Mouse (Mus musculus) limb, embryonic 11.5 days (tissue): ENCODE data around the gene Nacc1. TPM values are rescaled to one million over a fixed set of nuclear protein-coding genes. Genes with fewer than 3 reads are reported as not detected.

Source experiments
- ATAC-seq: fragments of 200-750 bp; cut with Nextera tagmentation; 2 replicates; pipeline ENCODE4 v1.8.0; 2017; ENCODE audit warnings: low read depth; ENCODE audit not compliant: insufficient number of reproducible peaks, low FRiP score, low TSS enrichment
- DNase-seq: peaks from one replicate; pipeline ENCODE4 v3.0.0-alpha.2; 2015; ENCODE audit warnings: low spot score
- H3K27ac ChIP-seq: fragments of 300-500 bp; sonication (generic); replicated peaks from 2 replicates; pipeline ENCODE4 v1.5.1; 2014; ENCODE audit warnings: low read depth, mild to moderate bottlenecking, low read length
- H3K27me3 ChIP-seq: fragments of 300-500 bp; sonication (generic); 2 replicates; pipeline ENCODE4 v1.6.1; 2014; ENCODE audit warnings: mild to moderate bottlenecking, low read length, mixed read lengths; ENCODE audit not compliant: control insufficient read depth, insufficient read depth
- H3K36me3 ChIP-seq: fragments of 300-500 bp; sonication (generic); 2 replicates; pipeline ENCODE4 v1.6.1; 2014; ENCODE audit warnings: mild to moderate bottlenecking, low read length, moderate library complexity, mixed read lengths; ENCODE audit not compliant: control insufficient read depth, insufficient read depth
- H3K4me1 ChIP-seq: fragments of 300-500 bp; sonication (generic); 2 replicates; pipeline ENCODE4 v1.6.1; 2014; ENCODE audit warnings: low read length, mixed read lengths; ENCODE audit not compliant: control insufficient read depth, insufficient read depth
- H3K4me2 ChIP-seq: fragments of 300-500 bp; sonication (generic); 2 replicates; pipeline ENCODE4 v1.6.1; 2014; ENCODE audit warnings: low read depth, mild to moderate bottlenecking, moderate library complexity; ENCODE audit not compliant: severe bottlenecking
- H3K4me3 ChIP-seq: fragments of 300-500 bp; sonication (generic); 2 replicates; pipeline ENCODE4 v1.5.1; 2014; ENCODE audit warnings: low read depth, low read length
- H3K9ac ChIP-seq: fragments of 300-500 bp; sonication (generic); 2 replicates; pipeline ENCODE4 v1.6.1; 2014; ENCODE audit warnings: mild to moderate bottlenecking, low read length
- H3K9me3 ChIP-seq: fragments of 300-500 bp; sonication (generic); 2 replicates; pipeline ENCODE4 v1.6.1; 2016; ENCODE audit warnings: low read length; ENCODE audit not compliant: control insufficient read depth
- WGBS: fragments of 180-500 bp; shearing (Covaris S2); extraction: QIAGEN DNeasy Blood & Tissue Kit; methylation state at CpG from one replicate; pipeline ENCODE4 v1.1.7; 2014; 5-methylcytosine and 5-hydroxymethylcytosine counted together
- polyA plus RNA-seq: library from polyadenylated mRNA; unstranded; fragments of >200 nt; fragmentation: Nextera tagmentation; extraction: Ambion mirVana; gene quantifications from 2 replicates; pipeline ENCODE4 v1.2.1, GENCODE M21; 2014

The Nacc1 gene
- polyA plus RNA-seq, 1 experiment from 2014 or later: 26.7 TPM

DNA sequence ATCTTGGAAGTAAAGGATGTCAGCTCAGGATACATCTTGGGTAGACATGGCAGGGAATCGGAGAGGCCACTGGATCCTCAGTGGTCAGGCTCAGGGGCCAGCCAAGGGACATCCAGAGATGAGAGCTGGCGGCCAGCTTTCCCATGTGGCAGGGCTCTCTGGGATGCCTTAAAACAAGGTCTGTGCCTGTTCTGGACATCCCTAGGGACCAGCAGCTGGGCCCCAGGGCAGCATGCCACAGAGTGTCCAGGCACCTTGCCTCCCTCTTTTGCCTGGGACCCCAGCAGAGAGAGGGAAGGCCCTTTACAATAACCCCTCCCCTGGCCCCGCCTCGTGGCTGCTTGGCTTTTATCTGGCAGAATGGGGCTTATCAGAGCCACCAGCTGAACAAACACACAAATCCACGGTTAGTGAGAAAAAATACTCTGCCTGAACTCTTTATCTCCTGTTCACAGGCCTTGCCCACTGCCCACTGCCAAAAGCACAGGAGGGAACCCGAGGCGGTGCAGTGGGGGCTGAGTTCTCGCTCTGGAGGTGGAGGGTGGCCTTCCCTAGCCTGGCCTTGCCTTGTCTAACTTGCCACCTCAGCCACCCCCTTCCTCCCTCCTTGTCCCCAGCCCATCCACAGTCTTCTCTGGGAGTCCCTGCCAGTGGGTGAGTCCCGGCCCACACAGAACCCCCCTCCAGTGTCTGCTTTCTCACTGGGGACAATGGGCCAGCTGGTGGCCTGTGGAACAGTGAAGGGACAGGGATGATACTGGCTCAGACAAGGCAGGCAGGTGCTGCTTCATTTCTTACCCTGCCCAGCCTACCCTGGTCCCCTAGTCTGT, 43.1 kb upstream of the Nacc1 start:
- Histone ChIP-seq H3K9ac (no peak overlapping the region), H3K9me3 (no peaks in the 10 kb centered on the region), H3K36me3 (0 out of 2 replicates have a peak, but pooled peaks cover 4% of the 10 kb centered on the region), H3K27me3 (peaks cover 5% of the 10 kb centered on the region; the same call in 1 of the 2 replicates), H3K4me3 (no peak overlapping the region), H3K4me2 (no peak overlapping the region; the same call in 1 of the 2 replicates), H3K4me1 (peaks cover 29% of the 10 kb centered on the region), H3K27ac (0 out of 2 replicates have a peak overlapping the region, but pooled peaks have one; percentile 33)
- no peak for DNase-seq
- no peak for ATAC-seq
- WGBS: 48% methylated on average over 9 of the region's 9 CpGs

DNA sequence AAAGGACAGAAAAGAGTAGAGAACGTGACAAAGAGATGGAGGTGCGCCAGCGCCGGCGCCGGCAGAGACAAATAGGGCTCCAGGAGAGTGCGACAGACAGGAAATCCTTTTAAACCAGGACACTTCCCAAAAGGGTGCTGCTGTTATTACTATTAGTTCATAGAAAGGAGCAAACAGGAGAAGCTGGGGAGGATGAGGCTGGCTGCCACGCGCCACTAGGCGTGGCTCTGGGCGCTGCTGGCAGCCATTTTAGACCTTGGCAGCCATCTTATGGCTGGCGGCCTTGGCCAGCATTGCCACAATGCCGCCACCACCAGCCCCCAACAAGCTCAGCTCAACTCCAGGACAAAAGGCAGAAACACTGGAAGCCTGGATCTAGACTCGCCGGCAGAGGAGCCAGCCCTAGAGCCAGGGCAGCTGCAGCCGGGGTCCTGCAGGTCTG, 42.3 kb upstream of the Nacc1 start:
- H3K27me3 ChIP-seq: peaks cover 3% of the 10 kb centered on the region; the same call in 1 of the 2 replicates
- ATAC-seq (no peak), DNase-seq (no peak)
- no peak overlapping the region for H3K9ac ChIP-seq
- H3K4me3 ChIP-seq: no peak overlapping the region
- WGBS: 93% methylated on average over 16 of the region's 16 CpGs
- peaks cover 32% of the 10 kb centered on the region for H3K4me1 ChIP-seq
- H3K9me3 ChIP-seq: no peaks in the 10 kb centered on the region
- no peak overlapping the region for H3K27ac ChIP-seq
- H3K4me2 ChIP-seq: no peak overlapping the region
- H3K36me3 ChIP-seq: 0 out of 2 replicates have a peak, but pooled peaks cover 4% of the 10 kb centered on the region

DNA sequence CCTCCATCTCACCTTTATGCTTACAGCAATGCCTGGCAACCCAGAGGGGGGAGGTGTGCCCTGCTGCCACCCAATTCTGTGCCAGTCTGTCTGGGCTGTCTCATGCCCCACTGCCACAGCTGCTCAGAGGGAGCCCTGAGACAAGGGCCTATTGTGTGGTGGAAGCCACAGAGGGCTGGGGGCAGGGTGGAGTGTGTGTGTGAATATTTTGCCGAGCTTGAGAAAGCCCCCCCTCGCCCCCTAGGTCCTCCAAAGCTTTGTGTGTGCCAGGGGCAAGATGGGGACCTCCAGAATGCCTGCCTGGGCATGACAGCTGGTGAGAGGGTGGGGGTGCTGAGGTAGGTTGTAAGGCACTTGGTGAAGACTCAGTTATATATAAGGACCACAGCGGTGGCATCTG, 40.8 kb upstream of the Nacc1 start:
- H3K27me3 ChIP-seq: no peaks in the 10 kb centered on the region; the same call in 1 of the 2 replicates
- no peak overlapping the region for H3K27ac ChIP-seq
- peaks cover 43% of the 10 kb centered on the region for H3K4me1 ChIP-seq

DNA sequence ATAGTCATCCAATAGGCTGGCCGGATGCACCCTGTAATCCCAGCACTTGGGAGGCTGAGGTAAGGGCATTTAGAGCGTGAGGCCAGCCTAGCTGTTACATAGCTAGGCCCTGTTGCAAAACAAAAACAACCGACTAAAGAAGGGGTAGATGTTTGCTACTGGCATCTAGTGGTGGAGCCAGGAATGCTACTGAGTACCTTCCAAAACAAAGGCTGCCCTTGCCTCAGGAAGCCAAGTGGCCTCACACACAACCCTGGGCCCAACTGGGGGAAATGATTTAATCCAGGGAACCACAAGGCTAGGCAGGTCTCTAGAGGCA, 38.2 kb upstream of the Nacc1 start:
- Histone ChIP-seq H3K27ac (0 out of 2 replicates have a peak overlapping the region, but pooled peaks have one; percentile 99), H3K9me3 (no peaks in the 10 kb centered on the region), H3K9ac (no peak overlapping the region), H3K27me3 (0 out of 2 replicates have a peak, but pooled peaks cover 3% of the 10 kb centered on the region), H3K4me2 (no peak overlapping the region), H3K4me3 (no peak overlapping the region), H3K36me3 (peaks cover 4% of the 10 kb centered on the region; the same call in 1 of the 2 replicates), H3K4me1 (peaks cover 57% of the 10 kb centered on the region)
- WGBS: 25% methylated on average over 3 of the region's 3 CpGs
- ATAC-seq (no peak), DNase-seq (no peak)

More for the DNA sequence above, 40.8 kb upstream of the Nacc1 start:
- no peak for DNase-seq
- 0 out of 2 replicates have a peak, but pooled peaks cover 4% of the 10 kb centered on the region for H3K36me3 ChIP-seq
- ATAC-seq: no peak
- H3K9me3 ChIP-seq: no peaks in the 10 kb centered on the region
- no peak overlapping the region for H3K4me3 ChIP-seq
- no peak overlapping the region for H3K9ac ChIP-seq
- no peak overlapping the region for H3K4me2 ChIP-seq
- WGBS: 79% methylated on average over 3 of the region's 3 CpGs

DNA sequence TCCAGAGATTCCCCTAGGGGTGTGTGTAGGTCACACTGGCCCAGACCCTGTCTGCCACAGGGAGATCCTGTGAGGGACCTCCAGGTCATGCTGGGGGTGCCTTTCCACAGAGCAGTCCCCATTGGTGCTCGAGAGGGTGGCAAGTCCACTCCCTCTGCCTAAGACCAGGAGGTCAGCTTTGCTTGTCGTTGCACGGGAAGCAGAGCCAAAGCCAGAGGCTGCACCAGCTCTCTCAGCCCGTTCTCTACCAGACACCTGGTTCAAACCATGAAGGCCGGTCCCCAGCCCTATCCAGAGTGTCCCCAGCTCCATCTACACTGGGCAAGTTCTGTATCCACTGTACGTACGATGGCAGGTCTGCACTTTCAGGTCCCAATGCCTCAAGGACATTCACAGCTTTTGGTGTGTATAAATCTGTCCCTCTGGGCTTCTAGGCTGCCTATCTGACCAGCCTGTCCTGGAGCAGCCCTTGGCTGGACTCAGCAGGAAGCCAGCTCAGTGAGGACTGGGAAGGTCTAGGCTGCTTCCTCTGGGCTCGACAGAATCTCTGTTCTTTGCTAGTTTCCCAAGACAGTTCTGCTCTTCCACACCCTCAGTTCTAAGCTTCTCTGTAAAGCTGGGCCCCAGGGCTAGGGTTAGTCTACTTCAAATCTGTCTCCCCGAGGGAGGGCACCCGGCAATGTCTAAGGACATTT, 37.7 kb upstream of the Nacc1 start:
- Histone ChIP-seq H3K27me3 (0 out of 2 replicates have a peak, but pooled peaks cover 3% of the 10 kb centered on the region), H3K36me3 (peaks cover 4% of the 10 kb centered on the region; the same call in 1 of the 2 replicates), H3K4me3 (no peak overlapping the region), H3K9ac (peak overlapping the region; percentile 28; the same call in 1 of the 2 replicates), H3K4me2 (no peak overlapping the region), H3K4me1 (peaks cover 58% of the 10 kb centered on the region), H3K27ac (peak overlapping the region; percentile 99; the same call in 1 of the 2 replicates), H3K9me3 (no peaks in the 10 kb centered on the region)
- ATAC-seq: no peak
- 53% methylated on average over 10 of the region's 10 CpGs for WGBS
- DNase-seq: no peak

DNA sequence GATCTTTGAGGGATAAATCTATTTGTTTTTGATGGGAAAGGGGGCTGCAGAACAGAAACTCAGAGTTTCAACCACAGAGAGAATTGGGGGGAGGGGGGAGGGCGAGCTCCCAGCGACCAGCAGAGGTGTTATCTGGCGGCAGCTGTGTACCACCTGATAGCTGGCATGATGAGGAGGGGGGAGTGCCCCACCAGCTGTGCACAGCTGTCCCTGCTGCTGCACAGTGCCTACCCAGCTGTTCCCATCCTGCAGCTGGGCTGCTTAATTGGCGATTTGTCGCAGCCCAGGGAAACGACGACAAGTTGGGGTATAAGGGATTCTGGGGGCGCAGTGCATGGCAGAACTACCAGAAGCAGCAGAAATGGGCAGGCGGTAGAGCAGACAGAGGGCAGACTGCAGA, 37.0 kb upstream of the Nacc1 start:
- WGBS: 38% methylated on average over 9 of the region's 9 CpGs
- 0 out of 2 replicates have a peak, but pooled peaks cover 3% of the 10 kb centered on the region for H3K27me3 ChIP-seq
- DNase-seq: no peak
- no peak for ATAC-seq
- H3K27ac ChIP-seq: peak overlapping the region; percentile 99
- H3K4me2 ChIP-seq: peak overlapping the region; percentile 55
- H3K9me3 ChIP-seq: no peaks in the 10 kb centered on the region
- H3K4me1 ChIP-seq: peaks cover 58% of the 10 kb centered on the region
- H3K9ac ChIP-seq: peak overlapping the region; percentile 22; the same call in 1 of the 2 replicates
- no peak overlapping the region for H3K4me3 ChIP-seq
- peaks cover 4% of the 10 kb centered on the region; the same call in 1 of the 2 replicates for H3K36me3 ChIP-seq

DNA sequence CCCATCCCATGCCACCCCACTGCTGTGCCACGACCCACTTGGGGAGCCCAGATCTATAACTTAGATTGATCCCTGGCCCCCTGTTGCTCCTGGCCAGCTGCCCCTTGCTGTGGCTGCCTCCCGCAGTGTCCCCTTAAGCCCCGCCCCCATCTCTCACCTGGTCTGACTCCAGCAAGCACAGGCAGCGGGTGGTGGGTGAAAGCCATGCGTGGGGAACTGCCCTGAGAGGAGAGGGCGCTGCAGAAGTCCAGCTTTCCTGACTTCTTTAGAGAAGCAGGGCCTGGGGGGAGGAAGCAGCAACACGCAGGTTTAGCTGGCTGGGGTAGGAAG, 35.9 kb upstream of the Nacc1 start:
- Histone ChIP-seq H3K9ac (peak overlapping the region; percentile 66), H3K9me3 (no peaks in the 10 kb centered on the region), H3K36me3 (peaks cover 4% of the 10 kb centered on the region; the same call in 1 of the 2 replicates), H3K27ac (peak overlapping the region; percentile 99), H3K4me3 (peak overlapping the region; percentile 22; the same call in 1 of the 2 replicates), H3K4me2 (peak overlapping the region; percentile 55), H3K4me1 (peaks cover 59% of the 10 kb centered on the region), H3K27me3 (0 out of 2 replicates have a peak, but pooled peaks cover 3% of the 10 kb centered on the region)
- WGBS: 13% methylated on average over 7 of the region's 7 CpGs
- ATAC-seq (no peak), DNase-seq (peak; percentile 64)
